26 mouse cellular contexts compared by ENCODE assay signal in the genomic region with DNA sequence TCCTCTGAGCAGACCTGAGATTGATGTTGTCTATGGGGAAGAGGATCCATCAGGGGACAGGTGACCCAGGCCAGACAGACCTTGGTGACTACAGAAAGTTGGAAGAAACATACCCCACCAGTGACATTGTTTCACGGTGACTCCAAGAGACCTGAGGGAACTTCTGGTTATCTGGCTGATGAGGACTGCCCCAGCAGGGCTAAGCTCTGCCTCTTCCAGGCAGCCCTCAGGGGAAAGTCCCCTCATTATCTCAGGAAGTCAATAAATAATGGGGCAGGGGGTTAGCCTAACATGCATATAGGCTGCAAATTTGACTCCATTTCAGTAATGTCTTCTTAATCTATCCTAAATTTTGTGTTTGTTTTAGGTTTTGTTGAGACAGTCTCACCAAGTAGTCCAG. TPM values are rescaled to one million over a fixed set of nuclear protein-coding genes. Genes with fewer than 3 reads are reported as not detected.
DNase-seq lines count a peak whose midpoint lies in the region; ATAC-seq and TF ChIP-seq lines count a peak whose summit lies in the region.
"Had no signal": no experiment of that assay in that cellular context is flagged by ENCODE, and none has a peak within 500 bp of the region (broad histone marks: within the 10 kb centered on the region; RNA-seq: fewer than 3 reads in every experiment).

No protein-coding gene starts in this region.

- no peaks in the 10 kb centered on the region for H3K9me3 ChIP-seq in midbrain, embryonic 11.5 days (ENCODE audit: control insufficient read depth, low read length)
- no peaks in the 10 kb centered on the region for H3K9me3 ChIP-seq in midbrain, embryonic 15.5 days
- no peaks in the 10 kb centered on the region for H3K9me3 ChIP-seq in liver, embryonic 15.5 days (replicated peaks)
- no peaks in the 10 kb centered on the region for H3K9me3 ChIP-seq in heart, embryonic 10.5 days
- H3K9me3 ChIP-seq in lung, postnatal 0 days (ENCODE audit: low read length), result no peaks in the 10 kb centered on the region
- H3K9me3 ChIP-seq: hindbrain, embryonic 10.5 days; hindbrain, embryonic 15.5 days; intestine, embryonic 15.5 days; limb, embryonic 10.5 days; limb, embryonic 15.5 days; stomach, embryonic 15.5 days had no signal

- H3K4me2 ChIP-seq in midbrain, embryonic 11.5 days, result no peak overlapping the region
- no peak overlapping the region for H3K4me2 ChIP-seq in midbrain, embryonic 15.5 days
- peak overlapping the region; percentile 60; the same call in 1 of the 2 replicates for H3K4me2 ChIP-seq in liver, embryonic 15.5 days
- H3K4me2 ChIP-seq in lung, postnatal 0 days (replicated peaks; ENCODE audit: low read depth, low read length), result no peak overlapping the region
- H3K4me2 ChIP-seq: hindbrain, embryonic 15.5 days; intestine, embryonic 15.5 days; limb, embryonic 15.5 days; stomach, embryonic 15.5 days had no signal

- TF ChIP-seq EP300 in lung, postnatal 0 days (IDR thresholded peaks at IDR 0.05), result no peak

- H3K4me3 ChIP-seq in midbrain, embryonic 11.5 days (ENCODE audit: low read depth, low read length), result no peak overlapping the region
- H3K4me3 ChIP-seq in midbrain, embryonic 15.5 days, result no peak overlapping the region
- H3K4me3 ChIP-seq in bone marrow, adult 2 months (replicated peaks; ENCODE audit: control insufficient read depth, low read depth, low read length), result peak overlapping the region; percentile 93
- no peak overlapping the region for H3K4me3 ChIP-seq in liver, embryonic 15.5 days (replicated peaks)
- no peak overlapping the region for H3K4me3 ChIP-seq in heart, embryonic 10.5 days
- H3K4me3 ChIP-seq in lung, postnatal 0 days (ENCODE audit: low read depth, low read length), result no peak overlapping the region
- H3K4me3 ChIP-seq: erythroblast, embryonic 14.5 days; hindbrain, embryonic 10.5 days; hindbrain, embryonic 15.5 days; intestine, embryonic 15.5 days; limb, embryonic 10.5 days; limb, embryonic 15.5 days had no signal

- peaks cover 4% of the 10 kb centered on the region; the same call in 1 of the 2 replicates for H3K4me1 ChIP-seq in midbrain, embryonic 11.5 days (ENCODE audit: control insufficient read depth, insufficient read depth, low read length)
- no peaks in the 10 kb centered on the region for H3K4me1 ChIP-seq in midbrain, embryonic 15.5 days
- peaks cover 10% of the 10 kb centered on the region for H3K4me1 ChIP-seq in bone marrow, adult 2 months (ENCODE audit: control insufficient read depth, insufficient read depth, low read length)
- peaks cover 37% of the 10 kb centered on the region for H3K4me1 ChIP-seq in liver, embryonic 15.5 days (replicated peaks)
- H3K4me1 ChIP-seq in heart, embryonic 10.5 days, result peaks cover 27% of the 10 kb centered on the region
- H3K4me1 ChIP-seq in lung, postnatal 0 days (ENCODE audit: insufficient read depth, low read depth, low read length), result no peaks in the 10 kb centered on the region
- H3K4me1 ChIP-seq: hindbrain, embryonic 15.5 days had no signal

- WGBS in midbrain, embryonic 11.5 days, result 92% methylated on average over 1 of the region's 1 CpGs
- WGBS in midbrain, embryonic 15.5 days, result 93% methylated on average over 1 of the region's 1 CpGs
- 12% methylated on average over 1 of the region's 1 CpGs for WGBS in bone marrow, adult 2 months
- WGBS in liver, embryonic 15.5 days (ENCODE audit: insufficient replicate concordance), result 7% methylated on average over 1 of the region's 1 CpGs
- 80% methylated on average over 1 of the region's 1 CpGs for WGBS in heart, embryonic 10.5 days
- 95% methylated on average over 1 of the region's 1 CpGs for WGBS in lung, postnatal 0 days

- 0 out of 2 replicates have a peak, but pooled peaks have one; percentile 27 for TF ChIP-seq POLR2A in bone marrow, adult 2 months (IDR thresholded peaks at IDR 0.05; ENCODE audit: borderline replicate concordance, control insufficient read depth, low read depth, low read length)

- no peak overlapping the region for H3K9ac ChIP-seq in midbrain, embryonic 11.5 days (ENCODE audit: low read length)
- no peak overlapping the region for H3K9ac ChIP-seq in midbrain, embryonic 15.5 days
- no peak overlapping the region for H3K9ac ChIP-seq in liver, embryonic 15.5 days
- H3K9ac ChIP-seq in lung, postnatal 0 days (replicated peaks; ENCODE audit: low read depth), result no peak overlapping the region
- H3K9ac ChIP-seq: hindbrain, embryonic 15.5 days; intestine, embryonic 15.5 days; limb, embryonic 15.5 days; stomach, embryonic 15.5 days had no signal

- H3K27me3 ChIP-seq in midbrain, embryonic 11.5 days (ENCODE audit: control insufficient read depth, insufficient read depth, low read length), result no peaks in the 10 kb centered on the region
- H3K27me3 ChIP-seq in midbrain, embryonic 15.5 days (replicated peaks), result no peaks in the 10 kb centered on the region
- no peaks in the 10 kb centered on the region for H3K27me3 ChIP-seq in liver, embryonic 15.5 days
- H3K27me3 ChIP-seq in heart, embryonic 10.5 days (ENCODE audit: insufficient read depth, poor library complexity, severe bottlenecking), result no peaks in the 10 kb centered on the region
- H3K27me3 ChIP-seq in lung, postnatal 0 days (replicated peaks; ENCODE audit: insufficient read depth, low read length), result no peaks in the 10 kb centered on the region
- H3K27me3 ChIP-seq: hindbrain, embryonic 15.5 days; intestine, embryonic 15.5 days; limb, embryonic 15.5 days; Patski; stomach, embryonic 15.5 days had no signal

- ATAC-seq in midbrain, embryonic 11.5 days (ENCODE audit: low FRiP score), result no peak
- ATAC-seq in midbrain, embryonic 15.5 days (replicated peaks), result no peak
- ATAC-seq in CD4-positive, CD25-positive, alpha-beta regulatory T cell, adult 4 months, result peak; percentile 13
- no peak for ATAC-seq in liver, embryonic 15.5 days (ENCODE audit: insufficient read depth)
- ATAC-seq in lung, postnatal 0 days, result no peak
- ATAC-seq: forebrain, embryonic 16.5 days; intestine, embryonic 15.5 days; Patski had no signal

- H3K27ac ChIP-seq in midbrain, embryonic 11.5 days (ENCODE audit: low read depth, low read length), result no peak overlapping the region
- no peak overlapping the region for H3K27ac ChIP-seq in midbrain, embryonic 15.5 days
- peak overlapping the region; percentile 96 for H3K27ac ChIP-seq in bone marrow, adult 2 months (ENCODE audit: control insufficient read depth, insufficient read depth, low read depth, low read length, poor library complexity)
- no peak overlapping the region for H3K27ac ChIP-seq in liver, embryonic 15.5 days (replicated peaks)
- no peak overlapping the region for H3K27ac ChIP-seq in heart, embryonic 10.5 days
- H3K27ac ChIP-seq in lung, postnatal 0 days (ENCODE audit: low read length), result no peak overlapping the region
- H3K27ac ChIP-seq: hindbrain, embryonic 15.5 days; intestine, embryonic 15.5 days; kidney, postnatal 0 days; limb, embryonic 10.5 days had no signal

- H3K36me3 ChIP-seq in midbrain, embryonic 11.5 days (ENCODE audit: control insufficient read depth, insufficient read depth, low read length), result no peaks in the 10 kb centered on the region
- H3K36me3 ChIP-seq in midbrain, embryonic 15.5 days (replicated peaks), result no peaks in the 10 kb centered on the region
- no peaks in the 10 kb centered on the region for H3K36me3 ChIP-seq in liver, embryonic 15.5 days (replicated peaks)
- no peaks in the 10 kb centered on the region for H3K36me3 ChIP-seq in heart, embryonic 10.5 days
- no peaks in the 10 kb centered on the region for H3K36me3 ChIP-seq in lung, postnatal 0 days (ENCODE audit: insufficient read depth, low read length)
- H3K36me3 ChIP-seq: hindbrain, embryonic 10.5 days; hindbrain, embryonic 15.5 days; intestine, embryonic 15.5 days; limb, embryonic 10.5 days; limb, embryonic 15.5 days; stomach, embryonic 15.5 days had no signal

- TF ChIP-seq CTCF in bone marrow, adult 2 months (IDR thresholded peaks at IDR 0.05; ENCODE audit: control insufficient read depth, insufficient read depth, low read length), result no peak
- TF ChIP-seq CTCF in lung, postnatal 0 days (IDR thresholded peaks at IDR 0.05), result no peak

- peak; percentile 26 for DNase-seq in midbrain, embryonic 11.5 days (ENCODE audit: low spot score, missing footprints)
- no peak for DNase-seq in heart, embryonic 10.5 days (ENCODE audit: low spot score)
- DNase-seq in frontal cortex, postnatal 25 days (ENCODE audit: low spot score in 2 of 2), result no peak
- DNase-seq in lung, postnatal 0 days (ENCODE audit: low spot score), result no peak
- DNase-seq: adrenal gland, postnatal 10 days; cerebellum, adult 11-12 months; cerebellum, adult 9-11 months; gastrocnemius, postnatal 10 days; kidney, adult 8-10 months; layer of hippocampus, adult 9-11 months; midbrain, embryonic 14.5 days; right cerebral cortex, postnatal 25 days had no signal

RNA-seq across cellular contexts. Expression of gene Fgd3, which starts 10.6 kb away (rescaled TPM):
- 0.74 and 0.77 TPM in 2 replicates for polyA plus RNA-seq in midbrain, embryonic 11.5 days (2014; fragmentation: Nextera tagmentation; extraction: Ambion mirVana)
- 3.1 TPM in 2 replicates for polyA plus RNA-seq in midbrain, embryonic 15.5 days (2015; fragmentation: Nextera tagmentation; extraction: Ambion mirVana)
- 10 to 100 TPM; 17.9 to 23.2 TPM for polyA plus RNA-seq in CD4-positive, CD25-positive, alpha-beta regulatory T cell, adult 4 months (2017; shearing (Covaris generic))
- polyA plus RNA-seq in bone marrow, adult 2 months (2011; ENCODE audit: insufficient read depth, insufficient read length, low replicate concordance, missing spikeins), result 10.9 and 31.9 TPM in 2 replicates
- 0.52 TPM in 2 replicates for polyA plus RNA-seq in liver, embryonic 15.5 days (2015; fragmentation: Nextera tagmentation; extraction: Ambion mirVana)
- 0.26 and 0.45 TPM in 2 replicates for polyA plus RNA-seq in heart, embryonic 10.5 days (2016; fragmentation: Nextera tagmentation; extraction: Ambion mirVana)
- polyA plus RNA-seq in lung, postnatal 0 days (2015; fragmentation: Nextera tagmentation; extraction: Ambion mirVana), result 0.37 and 0.56 TPM in 2 replicates

RNA-seq across cellular contexts. Expression of gene Bicd2, which starts 31.9 kb away (rescaled TPM):
- polyA plus RNA-seq in midbrain, embryonic 11.5 days (2014; fragmentation: Nextera tagmentation; extraction: Ambion mirVana), result 24.8 and 25.3 TPM in 2 replicates
- 28.3 and 29.2 TPM in 2 replicates for polyA plus RNA-seq in midbrain, embryonic 15.5 days (2015; fragmentation: Nextera tagmentation; extraction: Ambion mirVana)
- 1 to 10 TPM; 5.9 to 6.1 TPM for polyA plus RNA-seq in CD4-positive, CD25-positive, alpha-beta regulatory T cell, adult 4 months (2017; shearing (Covaris generic))
- polyA plus RNA-seq in bone marrow, adult 2 months (2011; ENCODE audit: insufficient read depth, insufficient read length, low replicate concordance, missing spikeins), result 12.1 and 23.2 TPM in 2 replicates
- polyA plus RNA-seq in liver, embryonic 15.5 days (2015; fragmentation: Nextera tagmentation; extraction: Ambion mirVana), result 7.5 and 8.0 TPM in 2 replicates
- 37.5 and 46.7 TPM in 2 replicates for polyA plus RNA-seq in heart, embryonic 10.5 days (2016; fragmentation: Nextera tagmentation; extraction: Ambion mirVana)
- 32.5 and 40.2 TPM in 2 replicates for polyA plus RNA-seq in lung, postnatal 0 days (2015; fragmentation: Nextera tagmentation; extraction: Ambion mirVana)
